Mouse (Mus musculus) monocyte, adult 2 months (primary cell): ENCODE measurements around the gene Gm2a.

Experiments
- DNase-seq, 2 experiments: peaks; one replicate each; pipeline ENCODE4 v3.0.0; 2022; ENCODE audit warnings: low spot score in 2 of 2, low read depth in 1 of 2

Gm2a gene

DNA sequence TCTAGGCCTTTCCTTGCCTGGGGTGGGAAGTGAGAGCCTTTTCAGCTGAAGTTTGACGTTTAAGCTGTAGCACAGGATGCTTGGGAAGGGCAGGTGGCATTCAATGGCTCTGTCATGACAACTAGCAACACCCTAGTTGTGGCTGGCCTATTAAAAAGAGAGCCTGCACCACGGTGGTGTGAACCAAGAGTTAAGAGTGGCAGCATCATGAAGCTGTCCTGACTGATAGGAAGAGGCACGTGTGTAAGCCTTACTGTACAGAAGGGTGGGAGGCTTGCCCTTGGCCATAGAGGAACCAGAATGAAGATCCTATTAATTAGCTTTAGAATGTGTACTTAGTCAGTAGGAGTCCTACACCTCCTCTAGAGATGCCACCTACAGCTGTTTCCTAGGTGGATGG lies 30.5 kb downstream of the Gm2a start:
- no peak for DNase-seq

GRCm38 (mm10) chr11:55131077-55131742 lies 33.3 kb downstream of the Gm2a start:
- peak; percentile 59 to 76 for DNase-seq

GRCm38 (mm10) chr11:55131946-55132345 lies 34.0 kb downstream of the Gm2a start:
- DNase-seq: no peak

DNA sequence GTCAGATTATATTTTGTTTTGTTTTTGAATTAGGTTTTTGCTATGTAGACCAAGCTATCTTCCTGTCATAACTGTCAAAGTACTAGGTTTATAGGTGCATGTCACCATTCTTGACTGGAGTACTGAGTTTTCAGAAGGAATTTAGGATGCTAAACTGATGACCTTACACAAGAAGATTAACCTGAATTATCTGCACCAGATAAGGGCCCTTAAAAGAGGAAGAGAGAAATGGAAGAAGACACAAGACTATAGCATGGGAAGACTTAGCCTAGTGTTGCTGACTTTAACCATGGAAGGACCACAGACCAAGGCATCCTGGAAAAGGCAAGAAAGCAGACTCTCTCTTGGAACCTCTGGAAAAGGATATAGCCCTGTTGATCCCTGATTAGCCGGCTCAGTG lies 35.3 kb downstream of the Gm2a start:
- no peak for DNase-seq

GRCm38 (mm10) chr11:55134407-55134806 lies 36.5 kb downstream of the Gm2a start:
- DNase-seq: no peak

DNA sequence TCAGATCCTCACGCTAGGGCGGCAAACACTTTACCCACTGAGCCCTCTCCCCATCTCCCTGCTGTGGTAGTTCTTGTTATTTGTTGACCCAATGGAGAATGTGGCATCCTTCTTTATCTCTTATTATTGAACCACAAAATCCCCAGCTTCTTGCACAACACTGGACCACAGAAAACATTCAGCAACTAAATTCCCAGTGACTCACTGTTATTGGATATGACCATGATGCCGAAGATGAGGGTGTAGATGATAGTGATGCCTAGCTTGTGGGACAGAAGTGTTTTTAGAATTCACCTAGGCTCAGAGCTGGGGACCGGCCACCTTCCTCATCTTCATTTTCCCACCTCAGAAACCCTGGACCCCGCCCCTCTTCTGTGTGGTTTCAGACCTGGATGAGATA lies 37.0 kb downstream of the Gm2a start:
- DNase-seq: no peak

DNA sequence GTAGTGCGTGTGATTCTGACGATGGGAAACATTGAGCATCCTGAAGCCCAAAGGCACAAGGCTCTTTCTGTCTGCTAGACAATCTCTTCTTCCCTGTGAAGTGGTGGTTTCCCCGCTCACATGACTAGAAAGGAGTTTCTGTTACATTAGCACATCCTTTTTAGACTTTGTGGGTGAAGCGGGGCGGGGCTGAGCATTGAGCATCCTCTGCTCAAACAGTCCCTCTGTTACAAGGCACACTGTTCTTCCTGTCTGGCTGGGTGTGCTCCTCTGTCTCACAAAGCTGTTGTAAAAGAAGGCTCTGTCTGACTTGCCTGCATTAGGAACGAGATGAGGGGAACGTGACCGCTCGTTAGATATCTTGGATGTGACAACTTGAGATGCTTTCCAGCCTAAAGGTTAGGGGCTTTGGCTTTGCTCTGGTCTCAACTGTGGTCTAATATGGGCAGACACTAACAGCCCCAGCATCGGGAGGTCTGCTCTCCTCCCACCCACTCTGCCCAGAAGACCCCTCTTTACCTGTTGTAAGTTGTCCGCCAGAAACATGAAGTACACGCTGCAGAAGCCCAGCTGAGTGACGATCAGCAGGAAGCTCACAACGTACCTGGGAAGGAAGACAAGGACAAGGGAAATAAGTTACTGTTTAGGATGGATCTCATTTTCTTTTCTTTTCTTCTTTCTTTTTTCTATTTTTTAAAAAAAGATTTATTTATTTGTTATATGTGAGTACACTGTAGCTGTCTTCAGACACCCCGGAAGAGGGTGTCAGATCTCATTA lies 39.0 kb downstream of the Gm2a start:
- peak; percentile 67 to 74 for DNase-seq

DNA sequence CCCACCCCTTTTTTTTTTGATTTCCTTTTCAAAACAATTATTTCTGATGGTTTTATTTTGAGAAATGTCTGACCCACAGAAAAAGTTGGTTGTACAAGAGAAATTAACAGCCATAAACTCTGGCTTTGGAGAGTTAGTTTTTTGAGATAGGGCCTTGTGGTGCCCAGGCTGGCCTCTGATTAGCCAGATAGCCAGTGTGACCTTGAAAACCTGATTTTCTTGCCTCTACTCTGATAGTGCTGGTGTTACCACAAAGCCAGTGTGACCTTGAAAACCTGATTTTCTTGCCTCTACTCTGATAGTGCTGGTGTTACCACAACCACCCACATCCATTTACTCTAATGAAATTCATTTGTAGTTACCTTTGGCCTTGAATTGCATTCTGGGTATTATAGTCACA lies 39.7 kb downstream of the Gm2a start:
- no peak for DNase-seq

- DNase-seq: no peak
These were observed 43.6 kb downstream of the Gm2a start for GRCm38 (mm10) chr11:55141502-55141901.

GRCm38 (mm10) chr11:55144011-55144410 lies 46.1 kb downstream of the Gm2a start:
- DNase-seq: no peak

DNA sequence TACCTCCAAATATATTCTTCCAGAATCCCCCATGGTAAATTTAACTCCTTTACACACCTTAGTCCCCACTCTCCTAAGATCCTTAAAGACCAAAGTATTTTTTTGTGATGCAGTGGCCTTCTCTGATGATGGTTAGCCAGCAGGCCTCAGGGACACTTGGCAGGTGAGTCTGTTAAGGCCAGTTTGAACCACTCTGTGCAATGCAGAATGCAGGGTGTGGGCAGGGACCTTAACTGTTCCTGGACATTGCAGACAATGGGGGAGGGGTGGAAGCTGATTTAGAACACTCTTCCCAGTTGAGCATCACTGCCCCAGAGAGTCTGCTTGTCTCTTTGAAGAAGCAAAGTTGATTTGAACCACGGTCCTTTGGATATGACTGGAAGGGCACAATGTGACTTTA lies 48.9 kb downstream of the Gm2a start:
- no peak for DNase-seq

DNA sequence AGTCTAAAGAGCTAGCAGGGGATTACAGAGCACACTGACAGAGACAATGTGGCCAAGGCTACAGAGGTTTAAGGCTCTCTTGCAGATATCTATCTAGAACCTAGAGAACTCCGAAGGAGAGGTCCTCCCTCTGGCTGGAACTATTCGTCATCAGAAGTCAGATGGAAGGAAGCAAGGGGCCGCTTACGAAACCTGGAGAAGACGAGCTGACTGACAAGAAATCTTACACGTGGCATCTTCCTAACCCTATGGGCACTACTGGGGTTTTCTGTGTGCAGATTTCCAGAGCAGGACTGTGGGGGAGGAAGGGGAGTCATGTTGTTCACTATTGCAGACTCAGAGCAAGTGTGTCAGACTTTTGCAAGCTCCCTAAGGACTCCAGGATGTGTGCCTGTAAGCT lies 49.5 kb downstream of the Gm2a start:
- no peak for DNase-seq

- DNase-seq: no peak
These were observed 50.5 kb downstream of the Gm2a start for GRCm38 (mm10) chr11:55148461-55148860.

DNA sequence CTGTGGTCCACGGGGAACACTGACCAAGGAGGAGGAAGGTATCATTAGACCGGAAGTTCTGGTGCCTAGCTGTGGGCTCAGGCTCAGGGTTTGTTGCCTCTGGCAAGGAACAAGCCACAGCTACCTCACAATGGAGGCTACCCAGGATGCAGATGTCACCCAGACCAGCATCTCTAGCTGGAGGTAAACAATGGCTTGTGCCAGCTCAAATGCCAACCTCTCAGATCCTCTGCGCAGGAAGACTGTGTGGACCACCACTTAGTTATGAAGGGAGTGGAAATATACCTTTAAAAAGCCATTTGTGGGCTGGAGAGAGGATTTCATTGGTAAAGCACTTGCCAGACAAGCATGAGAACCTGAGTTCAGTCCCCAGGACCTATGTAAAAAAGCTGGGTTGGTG lies 53.7 kb downstream of the Gm2a start, which contains the start of gene Slc36a3:
TSS of gene Slc36a3 (minus strand) at position 101 of the 400 bp plus-strand sequence.
- DNase-seq: no peak

- DNase-seq: peak; percentile 41 to 65
These were observed 56.6 kb downstream of the Gm2a start for GRCm38 (mm10) chr11:55154398-55155069.

- DNase-seq: peak; percentile 70 to 81
These were observed 57.1 kb downstream of the Gm2a start for GRCm38 (mm10) chr11:55155070-55155421.

- peak; percentile 61 to 79 for DNase-seq
These were observed 61.0 kb downstream of the Gm2a start for GRCm38 (mm10) chr11:55158785-55159359.
